Mouse (Mus musculus) thymus, postnatal 14 days (tissue): ENCODE results near the gene Nanos3.

Experiments used
- DNase-seq: peaks from one replicate; pipeline ENCODE4 v3.0.0; 2021

The Nanos3 gene

DNA sequence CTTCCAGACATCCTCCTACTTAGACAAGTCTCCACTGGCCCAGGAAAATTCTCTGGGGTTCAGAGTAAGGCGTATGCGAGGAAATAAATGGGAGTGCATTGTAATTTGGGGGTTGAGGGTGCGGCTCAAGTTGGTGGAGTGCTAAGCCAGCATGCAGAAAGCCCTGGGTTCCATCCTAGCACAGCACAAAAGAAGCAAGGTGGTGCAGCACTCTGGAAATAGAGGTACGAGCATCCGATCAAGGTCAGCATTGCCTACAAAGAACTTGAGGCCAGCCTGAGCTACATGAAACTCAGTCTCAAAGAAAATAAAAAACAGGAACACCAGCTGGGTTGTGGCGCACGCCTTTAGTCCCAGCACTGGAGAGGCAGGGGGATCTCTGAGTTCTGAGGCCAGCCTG lies at the start of gene Nanos3:
TSS of gene Nanos3 (minus strand) at position 101 of the 400 bp plus-strand sequence.
- no peak for DNase-seq

DNA sequence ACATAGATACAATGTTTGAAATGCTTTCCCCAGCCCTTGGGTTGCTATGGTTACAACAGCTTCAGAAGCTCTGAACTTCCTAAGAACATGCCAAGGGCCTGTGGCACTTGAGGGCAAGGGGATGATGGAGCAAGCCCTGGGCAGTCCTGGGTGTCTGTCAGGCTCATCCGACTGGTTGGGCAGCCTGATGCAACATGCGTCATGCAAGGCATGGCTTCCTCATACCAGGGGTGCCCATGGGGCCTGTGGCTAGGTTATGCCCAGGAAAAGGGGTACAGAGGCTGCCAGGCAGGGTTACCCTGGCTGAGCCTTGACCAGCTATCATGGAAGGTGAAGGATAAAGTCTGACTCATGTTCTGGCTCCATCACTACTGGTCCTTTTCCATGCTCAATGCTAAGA lies 48.0 kb upstream of the Nanos3 start:
- no peak for DNase-seq

GRCm38 (mm10) chr8:84230735-84231134 lies 45.7 kb upstream of the Nanos3 start:
- DNase-seq: no peak

DNA sequence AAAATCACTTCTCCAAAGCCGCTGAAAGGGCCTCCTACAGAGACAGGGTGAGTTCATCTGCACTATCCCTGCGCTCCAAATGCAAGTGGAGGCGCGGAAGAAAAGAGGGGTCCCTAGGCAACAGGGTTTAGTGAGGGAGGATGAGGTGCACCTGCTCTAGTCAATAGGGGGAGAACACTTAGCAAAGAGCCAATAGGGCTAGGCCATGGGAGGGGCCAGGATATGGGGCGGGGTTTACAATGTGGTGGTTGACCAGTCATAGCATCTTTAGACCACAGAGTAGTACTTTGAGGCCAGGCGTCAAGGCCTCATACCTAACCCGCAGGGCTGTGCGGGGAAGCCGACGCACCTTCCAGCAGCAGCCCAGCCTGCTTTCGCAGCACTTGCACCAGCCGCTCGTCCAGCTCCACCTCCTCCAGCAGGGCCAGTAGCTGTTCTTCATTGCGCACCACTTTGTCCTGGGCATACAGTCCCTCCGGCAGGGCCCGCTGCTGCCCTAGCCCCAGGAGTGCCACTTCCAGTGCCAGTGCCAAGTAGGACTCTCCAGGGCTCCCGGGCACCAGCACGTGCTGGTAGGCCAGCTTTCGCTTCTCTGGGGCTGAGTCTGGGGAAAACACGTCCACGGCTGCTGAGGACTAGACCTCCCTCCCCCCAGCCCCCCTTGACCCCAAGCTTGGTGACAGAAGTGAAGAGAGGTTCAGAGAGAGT lies 38.5 kb upstream of the Nanos3 start:
- no peak for DNase-seq

DNA sequence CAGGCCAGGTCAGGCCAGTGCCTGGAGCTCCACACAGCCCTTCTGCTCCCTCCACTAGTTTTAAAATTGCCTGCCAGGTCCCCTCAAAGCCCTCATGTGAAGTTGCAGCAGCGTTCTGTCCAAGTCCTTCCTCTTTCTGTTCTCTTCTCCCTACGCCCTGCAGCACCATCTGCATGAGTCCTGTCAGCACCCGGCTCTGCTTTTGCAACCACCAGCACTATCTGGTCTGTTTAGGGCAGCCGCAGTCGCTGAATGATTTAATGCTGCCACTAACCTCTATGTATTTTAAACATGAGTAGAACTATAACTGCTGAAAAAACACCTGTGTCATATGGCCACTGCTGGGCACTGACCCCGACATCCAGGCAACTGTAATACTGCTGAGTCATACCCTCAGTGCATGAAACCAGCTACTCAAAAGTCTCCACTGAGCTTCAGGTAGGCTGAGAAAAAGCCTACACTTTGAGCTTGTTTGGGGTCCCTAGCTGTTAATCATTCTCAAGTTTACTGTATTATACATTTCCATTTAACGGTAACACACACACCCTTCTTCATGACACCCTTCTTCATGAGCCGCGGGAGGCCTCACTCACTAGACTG lies 37.6 kb upstream of the Nanos3 start:
- DNase-seq: no peak

- no peak for DNase-seq
These were observed 35.1 kb upstream of the Nanos3 start for GRCm38 (mm10) chr8:84220105-84220504.

- DNase-seq: no peak
These were observed 33.1 kb upstream of the Nanos3 start for GRCm38 (mm10) chr8:84218143-84218542.

GRCm38 (mm10) chr8:84217206-84217605 lies 32.2 kb upstream of the Nanos3 start:
- no peak for DNase-seq

GRCm38 (mm10) chr8:84213277-84213676 lies 28.3 kb upstream of the Nanos3 start:
- DNase-seq: no peak

DNA sequence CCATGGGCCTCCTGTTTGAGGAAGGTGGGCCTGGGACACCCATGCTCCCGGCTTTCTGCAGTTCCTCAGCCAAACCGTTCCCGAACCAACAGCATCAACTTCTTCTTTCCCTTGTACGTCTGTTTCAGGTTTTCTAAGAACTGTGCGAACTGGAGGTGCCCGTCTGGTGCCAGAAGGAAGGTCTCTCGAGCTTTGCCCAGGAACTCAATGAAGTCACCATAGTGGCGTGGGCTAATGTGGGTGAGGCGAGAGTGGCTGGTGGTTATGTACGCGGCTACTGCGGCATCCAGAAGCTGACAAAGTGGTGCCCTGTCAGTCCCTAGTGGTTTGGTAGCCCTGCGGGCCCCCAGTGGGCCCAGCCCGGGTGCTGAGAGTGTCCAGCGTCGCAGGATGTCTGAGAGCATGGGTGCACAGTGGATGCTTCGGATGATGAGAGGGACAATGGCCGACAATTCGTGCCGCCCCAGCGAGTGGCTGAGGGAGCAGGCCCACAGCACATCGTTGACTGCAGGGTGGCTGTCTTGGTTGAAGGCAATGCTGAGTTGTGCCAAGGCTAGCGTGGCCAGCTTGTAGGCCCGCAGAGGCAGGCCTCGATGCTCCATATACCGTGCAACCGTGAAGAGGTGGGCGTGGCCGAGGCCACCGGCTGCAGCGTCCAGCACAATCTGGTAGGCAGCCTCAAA lies 27.0 kb upstream of the Nanos3 start:
- DNase-seq: no peak

- no peak for DNase-seq
These were observed 26.2 kb upstream of the Nanos3 start for GRCm38 (mm10) chr8:84211202-84211601.

GRCm38 (mm10) chr8:84210167-84210791 lies 25.3 kb upstream of the Nanos3 start:
- peak; percentile 91 for DNase-seq

DNA sequence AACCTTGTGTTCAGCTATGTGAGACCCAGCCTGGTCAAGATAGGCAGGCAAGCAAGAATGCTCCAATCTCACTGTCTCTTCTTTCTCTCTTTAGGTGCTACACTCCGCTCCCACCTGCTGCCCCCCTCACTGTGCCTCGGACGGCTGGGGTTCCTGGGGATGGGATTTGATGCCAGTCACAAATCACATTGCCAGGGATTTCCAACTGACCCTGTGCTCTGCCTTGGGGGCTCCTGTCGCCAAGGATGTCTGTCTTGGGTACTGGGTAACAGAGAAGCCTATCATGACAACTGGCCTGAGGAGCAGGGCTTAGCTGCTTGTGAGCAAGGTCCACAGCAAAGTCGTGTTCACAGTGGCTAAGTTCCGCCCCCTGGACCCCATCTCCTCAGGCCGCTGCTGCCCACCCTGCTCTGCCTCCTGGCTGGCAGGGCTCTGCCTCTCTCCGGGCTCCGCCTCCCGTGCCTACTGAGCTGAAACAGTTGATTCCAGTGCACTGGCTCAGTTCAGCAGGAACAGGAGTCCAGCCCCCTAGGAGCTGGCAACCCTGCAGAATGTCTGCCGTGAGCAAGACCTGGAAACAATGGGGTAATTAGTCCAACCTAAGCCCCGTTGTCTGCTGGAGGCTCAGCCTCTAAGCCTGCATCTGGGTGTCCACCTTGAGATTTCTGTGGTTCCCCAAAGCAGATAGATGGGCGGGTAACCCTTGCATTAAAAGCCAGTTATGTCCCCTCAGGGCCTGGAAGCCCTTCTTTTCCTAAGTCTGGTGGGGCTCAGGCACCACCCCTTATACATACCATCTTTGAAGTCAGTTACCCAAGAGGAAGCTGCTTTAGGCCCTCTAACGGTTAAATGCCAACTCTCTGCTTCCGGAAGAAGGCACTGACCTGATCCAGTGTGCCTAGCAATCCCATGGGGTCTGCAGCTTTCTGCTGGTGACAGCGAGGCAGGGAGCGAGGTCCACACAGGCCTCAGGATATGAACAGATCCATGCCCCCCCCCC lies 23.7 kb upstream of the Nanos3 start:
- DNase-seq: peak; percentile 68

GRCm38 (mm10) chr8:84207811-84208210 lies 22.8 kb upstream of the Nanos3 start:
- peak; percentile 77 for DNase-seq

DNA sequence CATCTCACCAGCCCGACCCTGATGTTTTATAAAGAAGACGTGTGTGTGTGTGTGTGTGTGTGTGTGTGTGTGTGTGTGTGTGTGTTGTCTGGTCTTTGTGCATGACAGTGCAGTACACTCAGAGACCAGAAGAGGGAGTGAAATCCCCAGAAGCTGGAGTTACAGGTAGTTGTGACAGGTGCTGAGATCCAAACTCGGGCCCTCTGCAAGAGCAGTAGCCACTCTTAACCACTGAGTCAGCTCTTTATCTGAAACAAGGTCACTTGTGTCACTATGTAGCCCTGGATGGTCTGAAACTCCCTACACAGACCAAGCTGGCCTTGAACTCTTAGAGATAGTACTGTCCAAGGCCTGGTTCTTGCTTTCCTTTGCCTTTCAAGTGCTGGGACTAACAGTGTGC lies 21.6 kb upstream of the Nanos3 start:
- no peak for DNase-seq

DNA sequence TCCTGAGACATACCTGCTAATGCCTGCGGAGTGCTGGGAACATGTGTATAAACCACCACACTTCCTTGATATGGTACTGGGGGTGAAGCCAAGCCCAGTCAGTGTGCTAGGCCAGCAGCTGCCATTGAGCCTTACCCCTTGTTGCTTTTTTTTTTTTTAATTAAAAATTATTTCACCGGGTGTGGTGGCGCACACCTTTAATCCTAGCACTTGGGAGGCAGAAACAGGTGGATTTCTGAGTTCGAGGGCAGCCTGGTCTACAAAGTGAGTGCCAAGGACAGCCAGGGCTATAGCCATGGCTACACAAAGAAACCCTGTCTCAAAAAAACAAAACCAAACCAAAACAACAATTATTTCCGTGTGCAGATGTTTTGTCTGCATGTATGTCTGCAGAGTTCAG lies 20.1 kb upstream of the Nanos3 start:
- no peak for DNase-seq

- DNase-seq: peak; percentile 42
These were observed 19.2 kb upstream of the Nanos3 start for GRCm38 (mm10) chr8:84203975-84204772.

DNA sequence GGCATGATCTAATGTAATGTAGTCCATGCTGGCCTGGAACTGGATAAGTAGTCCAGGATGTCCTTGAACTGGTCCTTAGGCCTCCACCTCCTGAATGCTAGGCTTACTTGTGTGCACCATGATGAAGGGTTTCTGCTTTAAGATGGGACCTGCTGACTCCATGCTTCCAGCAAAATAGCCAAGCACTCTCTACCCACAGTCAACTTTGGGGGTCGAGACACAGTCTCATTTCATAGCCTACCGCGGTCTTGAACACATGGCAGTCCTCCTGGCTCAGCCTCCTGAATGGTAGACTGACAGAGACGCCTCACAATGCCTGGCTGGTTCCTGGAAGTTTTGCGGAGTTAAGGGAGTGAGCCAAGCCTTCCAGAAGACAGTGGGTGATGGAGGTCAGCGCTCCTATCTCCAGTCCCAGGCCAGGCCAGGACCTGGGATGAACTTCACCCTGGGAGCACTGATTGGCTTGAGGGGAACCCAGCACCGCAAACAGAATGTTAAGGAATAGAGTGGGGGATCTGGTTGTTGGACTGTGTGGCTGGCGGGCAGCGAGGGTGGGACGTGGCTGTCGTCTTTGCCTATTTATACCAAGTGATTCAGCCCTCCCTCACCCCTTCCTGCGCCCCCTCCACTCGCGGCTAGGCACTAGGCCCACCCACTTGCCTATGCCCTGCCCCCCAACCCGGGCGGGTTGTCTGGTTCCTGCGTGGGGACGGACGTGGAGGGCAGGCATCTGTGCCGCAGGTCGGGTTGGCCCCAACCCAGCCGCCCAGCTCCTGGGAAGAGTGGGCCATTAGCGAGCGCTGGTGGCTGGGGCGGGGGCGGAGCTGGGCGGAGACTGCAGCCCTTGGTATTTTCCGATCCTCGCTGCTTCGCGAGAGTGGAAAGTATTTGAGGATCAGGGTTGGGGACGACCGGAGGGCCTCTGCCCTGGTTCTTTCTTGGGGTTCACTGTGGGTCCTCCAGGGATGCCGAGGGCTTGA lies 18.2 kb upstream of the Nanos3 start:
- DNase-seq: peak; percentile 88

- no peak for DNase-seq
These were observed 17.4 kb upstream of the Nanos3 start for GRCm38 (mm10) chr8:84202466-84202865.

DNA sequence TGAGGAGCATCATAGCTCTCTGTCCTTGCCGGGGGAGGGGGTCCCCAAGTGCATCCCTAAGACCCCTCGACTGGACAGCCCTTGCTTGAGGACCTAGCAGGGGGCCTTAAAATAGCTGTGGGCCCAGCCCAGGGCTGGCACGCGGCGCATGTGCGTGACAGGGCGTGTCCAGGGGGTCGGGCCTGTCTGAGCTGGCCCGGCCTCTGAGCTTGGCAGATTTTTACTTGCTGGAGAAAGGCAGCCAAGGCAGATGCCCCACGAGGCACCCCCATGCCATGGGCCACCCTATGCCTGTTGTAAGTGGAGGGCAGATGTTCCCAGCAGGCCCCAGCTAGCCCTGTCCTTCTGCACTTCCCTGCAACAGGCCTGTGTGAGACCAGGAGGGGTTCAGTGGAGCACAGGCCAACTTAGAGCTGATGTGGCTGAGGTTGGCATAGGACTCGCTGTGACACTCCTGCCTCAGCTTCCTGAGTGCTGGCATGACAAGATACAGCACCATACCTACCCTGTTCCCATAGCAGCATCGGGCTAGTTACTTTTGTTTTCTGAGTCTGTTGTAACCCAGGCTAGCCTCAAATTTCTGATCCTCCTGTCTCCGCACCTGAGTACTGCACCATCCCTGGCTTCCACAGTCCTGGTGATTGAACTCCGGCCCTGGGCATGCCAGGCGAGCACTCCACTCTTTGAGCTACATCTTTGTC lies 16.7 kb upstream of the Nanos3 start:
- no peak for DNase-seq
